Mouse (Mus musculus) heart, postnatal 10 days (tissue): ENCODE results near the gene Arhgap45. TPM values are rescaled to one million over a fixed set of nuclear protein-coding genes. Genes with fewer than 3 reads are reported as not detected.
A peak's percentile ranks its signal among the peaks of the same experiment; 100 is the strongest.

ENCODE experiments used
- DNase-seq, 2 experiments: peaks; one replicate each; pipeline ENCODE4 v3.0.0; 2021
- intact Hi-C: fragments of 180-260 bp; cut with DNase I; formaldehyde crosslinking; loops from one replicate; pipeline ENCODE4 v1.15.1; 2025
- total RNA-seq, 2 experiments: library from RNA; stranded (reverse); gene quantifications; 2 replicates each; pipeline ENCODE4 v1.2.3; 2021

Gene Arhgap45
- 1 to 10 TPM; 5.0 to 6.1 TPM for total RNA-seq

- intact Hi-C loops = no loop called here
Measured at GRCm38 (mm10) chr10:80016511-80016910, at the start of gene Arhgap45. Gene Arhgap45 (plus strand): TSS chr10:80016653.

DNA sequence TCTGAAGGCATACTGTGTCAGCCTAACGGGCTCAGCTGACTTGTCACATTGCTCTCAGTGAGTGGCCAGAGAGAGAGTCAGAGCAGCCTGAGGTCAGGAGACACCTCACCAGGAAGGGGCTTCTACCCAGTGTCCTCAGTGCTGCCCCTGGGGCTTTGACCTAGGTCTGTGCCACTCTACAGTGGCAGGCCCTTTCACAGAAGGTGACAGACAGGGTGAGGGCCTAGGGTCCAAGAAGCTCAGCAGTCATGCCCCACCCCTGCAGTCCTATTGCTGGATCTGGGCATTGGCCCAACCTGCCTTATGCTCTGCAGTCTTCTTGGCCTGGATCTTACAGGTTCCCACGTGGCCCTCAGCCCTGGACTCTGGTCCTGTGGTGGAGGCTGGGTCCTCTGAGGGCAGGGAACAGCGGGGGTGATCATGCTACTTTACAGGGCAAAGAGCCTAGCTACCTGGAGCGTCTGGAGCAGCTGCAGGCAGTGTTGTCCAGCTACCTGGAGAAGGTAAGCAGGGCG lies 49.5 kb upstream of the Arhgap45 start:
- peak; percentile 65 to 73 for DNase-seq
- intact Hi-C loops = no loop called here

More at GRCm38 (mm10) chr10:80016511-80016910, at the start of gene Arhgap45:
- peak in 1 of 2 experiments; percentile 52 for DNase-seq

DNA sequence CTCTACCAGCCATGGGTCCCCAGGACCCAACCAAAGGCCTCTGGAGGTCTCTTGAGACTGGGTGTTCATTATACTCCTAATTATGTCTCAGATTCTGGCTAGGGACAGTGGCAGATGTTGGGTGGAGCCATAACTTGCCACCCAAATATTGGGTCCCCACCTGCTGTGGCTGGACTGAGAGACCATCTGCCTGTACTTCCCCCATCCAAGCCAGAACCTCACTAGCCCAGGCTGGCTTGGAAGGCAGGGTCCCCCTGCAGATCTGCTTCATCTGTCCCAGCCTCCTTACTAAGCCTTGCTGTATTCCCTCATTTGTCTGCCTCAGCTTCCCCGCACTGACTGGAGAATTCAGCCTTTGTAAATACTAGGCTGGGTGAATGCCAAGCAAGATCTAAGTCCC lies 48.3 kb upstream of the Arhgap45 start:
- DNase-seq = no peak
- intact Hi-C loops = no loop called here

- intact Hi-C loops = no loop called here
- peak; percentile 37 to 39 for DNase-seq
Measured at GRCm38 (mm10) chr10:79969124-79969568, 47.3 kb upstream of the Arhgap45 start.

GRCm38 (mm10) chr10:79970415-79971182 lies 45.9 kb upstream of the Arhgap45 start, which contains the start of gene Grin3b:
Gene Grin3b (plus strand): TSS chr10:79970715.
- DNase-seq = no peak
- intact Hi-C loops = no loop called here

- intact Hi-C loops = no loop called here
- DNase-seq = no peak
Measured at GRCm38 (mm10) chr10:79971183-79971497, 45.3 kb upstream of the Arhgap45 start.

DNA sequence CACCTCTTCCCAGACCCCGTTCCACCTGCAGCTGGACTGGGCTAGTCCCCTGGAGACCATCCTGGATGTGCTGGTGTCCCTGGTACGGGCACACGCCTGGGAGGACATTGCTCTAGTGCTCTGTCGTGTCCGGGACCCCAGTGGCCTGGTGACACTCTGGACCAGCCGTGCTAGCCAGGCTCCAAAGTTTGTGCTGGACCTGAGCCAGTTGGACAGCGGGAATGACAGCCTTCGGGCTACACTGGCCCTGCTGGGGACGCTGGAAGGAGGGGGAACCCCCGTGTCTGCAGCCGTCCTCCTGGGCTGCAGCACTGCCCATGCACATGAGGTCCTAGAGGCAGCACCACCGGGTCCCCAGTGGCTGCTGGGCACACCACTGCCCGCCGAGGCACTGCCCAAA lies 43.6 kb upstream of the Arhgap45 start:
- peak; percentile 42 to 64 for DNase-seq
- intact Hi-C loops = no loop called here

DNA sequence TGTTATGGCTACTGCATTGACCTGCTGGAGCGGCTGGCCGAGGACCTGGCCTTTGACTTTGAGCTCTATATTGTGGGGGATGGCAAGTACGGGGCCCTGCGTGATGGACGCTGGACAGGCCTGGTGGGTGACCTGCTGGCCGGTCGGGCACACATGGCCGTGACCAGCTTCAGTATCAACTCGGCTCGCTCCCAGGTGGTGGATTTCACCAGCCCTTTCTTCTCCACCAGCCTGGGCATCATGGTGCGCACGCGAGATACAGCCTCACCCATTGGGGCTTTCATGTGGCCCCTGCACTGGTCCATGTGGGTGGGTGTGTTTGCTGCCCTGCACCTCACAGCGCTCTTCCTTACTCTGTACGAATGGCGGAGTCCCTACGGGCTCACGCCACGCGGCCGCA lies 42.4 kb upstream of the Arhgap45 start:
- DNase-seq = no peak
- intact Hi-C loops = no loop called here

DNA sequence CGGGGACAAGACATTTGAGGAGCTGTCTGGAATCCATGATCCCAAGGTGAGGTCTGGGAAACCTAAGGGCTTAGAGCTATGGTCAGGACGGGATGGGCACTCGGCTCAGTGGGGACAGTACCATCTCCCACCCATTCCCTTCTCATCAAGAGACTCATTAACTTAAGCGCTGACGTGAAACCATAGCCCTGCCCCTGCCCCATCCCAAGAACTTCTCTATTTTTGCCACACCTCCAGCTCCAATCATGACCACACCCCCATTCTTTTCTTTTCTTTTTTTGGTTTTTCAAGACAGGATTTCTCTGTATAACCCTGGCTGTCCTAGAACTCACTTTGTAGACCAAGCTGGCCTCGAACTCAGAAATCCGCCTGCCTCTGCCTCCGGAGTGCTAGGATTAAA lies 41.8 kb upstream of the Arhgap45 start:
- DNase-seq = no peak
- intact Hi-C loops = no loop called here

- no peak for DNase-seq
- intact Hi-C loops = no loop called here
Measured at GRCm38 (mm10) chr10:79976071-79976721, 40.3 kb upstream of the Arhgap45 start.

DNA sequence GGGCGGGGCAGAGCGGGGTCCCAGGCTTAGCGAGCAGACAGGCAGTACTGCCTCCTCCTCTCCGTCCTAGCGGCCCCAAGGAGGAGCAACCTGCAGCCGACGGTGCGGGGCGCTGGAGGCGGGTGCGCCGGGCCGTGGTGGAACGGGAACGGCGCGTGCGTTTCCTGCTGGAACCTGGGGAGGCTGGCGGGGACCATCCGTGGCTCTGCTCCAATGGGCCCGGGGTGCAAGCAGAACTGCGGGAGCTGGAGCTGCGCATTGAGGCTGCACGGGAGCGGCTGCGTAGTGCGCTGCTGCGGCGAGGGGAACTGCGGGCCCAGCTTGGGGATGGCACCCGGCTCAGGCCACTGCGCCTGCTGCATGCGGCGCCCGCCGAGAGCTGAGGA lies 39.7 kb upstream of the Arhgap45 start:
- no peak for DNase-seq
- intact Hi-C loops = no loop called here

GRCm38 (mm10) chr10:79977324-79977723 lies 39.1 kb upstream of the Arhgap45 start:
- intact Hi-C loops = no loop called here
- DNase-seq = no peak

GRCm38 (mm10) chr10:79978061-79978460 lies 38.4 kb upstream of the Arhgap45 start:
- no peak for DNase-seq
- intact Hi-C loops = no loop called here

GRCm38 (mm10) chr10:79979401-79980155 lies 36.9 kb upstream of the Arhgap45 start:
- intact Hi-C loops = no loop called here
- peak in 1 of 2 experiments; percentile 62 for DNase-seq

DNA sequence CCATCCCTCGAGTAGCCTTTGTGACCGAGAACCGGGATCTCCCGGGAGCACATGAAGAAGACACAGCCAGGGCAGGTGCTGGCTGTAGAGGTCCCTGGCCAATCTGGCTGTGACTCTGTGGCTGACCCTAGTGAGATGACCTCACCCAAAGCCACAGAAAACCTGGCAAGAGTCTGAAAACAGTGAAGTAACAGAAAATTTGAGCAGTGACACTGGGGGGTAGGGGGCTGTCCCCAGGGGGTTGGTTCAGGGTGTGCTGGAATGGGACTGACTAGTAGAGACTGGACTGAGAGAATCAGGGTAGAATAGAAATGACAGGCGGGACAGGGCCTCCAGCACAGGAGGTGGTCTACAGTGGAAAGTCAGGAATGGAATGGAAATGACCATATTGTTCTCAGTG lies 33.2 kb upstream of the Arhgap45 start:
- no peak for DNase-seq
- intact Hi-C loops = loop anchor here (2.0 kb wide), 1 partner anchor 22 kb away; the partner anchor contains the start of gene Wdr18

- DNase-seq = peak; percentile 59 to 76
- intact Hi-C loops = loop anchor here (2.0 kb wide), 1 partner anchor 23 kb away; the partner anchor contains the start of gene Wdr18
Measured at GRCm38 (mm10) chr10:79983670-79984069, 32.8 kb upstream of the Arhgap45 start.

- DNase-seq = peak; percentile 90 to 91
- intact Hi-C loops = no loop called here
Measured at GRCm38 (mm10) chr10:79984195-79984816, 32.1 kb upstream of the Arhgap45 start, which contains the start of gene Tmem259. Gene Tmem259 (minus strand): TSS chr10:79984330.

DNA sequence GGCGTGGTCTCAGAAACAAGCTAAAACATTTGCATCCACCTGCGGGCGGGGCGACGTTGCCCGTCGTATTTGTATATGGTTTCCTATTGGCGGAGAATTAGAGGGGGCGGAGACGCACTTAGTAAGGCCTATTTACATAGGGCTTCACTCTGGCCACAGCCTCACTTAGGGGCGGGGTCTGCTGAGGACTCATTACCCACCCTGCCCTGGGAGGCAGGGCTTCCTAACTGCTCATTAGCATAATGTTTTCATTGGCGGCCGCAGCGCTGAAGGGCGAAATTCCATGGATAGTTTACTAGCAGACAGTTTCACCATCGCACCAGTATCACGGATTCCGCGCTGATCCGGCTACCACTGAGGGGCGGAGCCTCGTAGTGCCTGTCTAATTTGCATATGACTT lies 31.6 kb upstream of the Arhgap45 start:
- intact Hi-C loops = loop anchor here (5.0 kb wide), 2 partner anchors 67 to 157 kb away; partner anchors contain the start of gene Cbarp
- peak; percentile 97 to 98 for DNase-seq

DNA sequence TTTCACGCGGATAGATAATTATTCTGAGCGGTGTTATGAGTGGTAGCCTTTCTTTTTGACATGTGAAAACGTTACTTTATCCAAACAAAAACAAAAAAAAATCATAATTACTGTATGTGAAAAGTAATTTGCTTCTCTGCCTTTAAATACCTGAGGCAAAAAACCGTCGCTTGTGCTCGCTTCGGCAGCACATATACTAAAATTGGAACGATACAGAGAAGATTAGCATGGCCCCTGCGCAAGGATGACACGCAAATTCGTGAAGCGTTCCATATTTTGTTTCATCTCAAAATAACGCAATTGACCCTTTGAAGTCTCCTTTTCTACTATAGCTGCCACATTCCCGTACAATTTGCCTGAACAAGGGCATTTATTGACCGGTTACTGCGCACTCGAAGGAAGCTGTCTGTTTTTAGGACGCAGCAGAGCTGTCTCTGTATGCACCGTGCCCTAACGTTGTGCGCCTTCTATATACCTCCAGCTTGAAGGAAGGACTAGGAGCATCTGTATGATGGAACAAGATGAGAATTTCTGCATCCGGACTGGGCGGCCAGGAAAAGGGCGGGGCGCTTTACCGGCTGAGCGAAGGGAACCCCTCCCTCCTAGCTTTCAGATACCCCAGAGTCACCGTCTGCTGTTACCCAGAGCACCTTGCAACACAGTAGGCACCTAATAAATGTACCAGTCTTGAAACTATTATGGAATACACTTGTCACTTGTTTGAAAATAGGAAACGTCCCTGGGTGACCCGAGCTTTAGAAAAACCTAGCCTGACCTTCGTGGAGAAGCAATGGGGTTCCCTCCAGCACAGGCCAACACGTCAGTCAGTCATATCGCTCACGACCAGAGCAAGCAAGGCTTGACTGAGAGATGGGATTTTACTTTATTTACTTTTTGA lies 30.9 kb upstream of the Arhgap45 start:
- intact Hi-C loops = loop anchor here (5.0 kb wide), 2 partner anchors 67 to 157 kb away; partner anchors contain the start of gene Cbarp
- DNase-seq = peak; percentile 77 to 79
